Mouse (Mus musculus) lung, postnatal 0 days (tissue): ENCODE measurements around the gene Dse. TPM values are rescaled to one million over a fixed set of nuclear protein-coding genes. Genes with fewer than 3 reads are reported as not detected.

Source experiments
- ATAC-seq: fragments of 200-750 bp; cut with Nextera tagmentation; 2 replicates; pipeline ENCODE4 v1.8.0; 2017; ENCODE audit warnings: moderate library complexity
- DNase-seq: peaks from one replicate; pipeline ENCODE4 v3.0.0-alpha.2; 2016; ENCODE audit warnings: low spot score
- H3K27ac ChIP-seq: fragments of 300-500 bp; sonication (generic); 2 replicates; pipeline ENCODE4 v1.5.1; 2014; ENCODE audit warnings: antibody characterized with exemption, mild to moderate bottlenecking, low read length, mixed read lengths
- H3K27me3 ChIP-seq: fragments of 300-500 bp; sonication (generic); replicated peaks from 2 replicates; pipeline ENCODE4 v1.6.1; 2014; ENCODE audit warnings: low read length, mixed read lengths; ENCODE audit not compliant: insufficient read depth
- H3K36me3 ChIP-seq: fragments of 300-500 bp; sonication (generic); 2 replicates; pipeline ENCODE4 v1.6.1; 2014; ENCODE audit warnings: low read length, mixed read lengths; ENCODE audit not compliant: insufficient read depth
- H3K4me1 ChIP-seq: fragments of 300-500 bp; sonication (generic); 2 replicates; pipeline ENCODE4 v1.6.1; 2014; ENCODE audit warnings: antibody characterized with exemption, low read depth, low read length, mixed read lengths; ENCODE audit not compliant: insufficient read depth
- H3K4me2 ChIP-seq: fragments of 300-500 bp; sonication (generic); replicated peaks from 2 replicates; pipeline ENCODE4 v1.6.1; 2014; ENCODE audit warnings: low read depth, mild to moderate bottlenecking, low read length, moderate library complexity, mixed read lengths
- H3K4me3 ChIP-seq: fragments of 300-500 bp; sonication (generic); 2 replicates; pipeline ENCODE4 v1.5.1; 2014; ENCODE audit warnings: low read depth, low read length
- H3K9ac ChIP-seq: fragments of 300-500 bp; sonication (generic); replicated peaks from 2 replicates; pipeline ENCODE4 v1.6.1; 2014; ENCODE audit warnings: low read depth, mild to moderate bottlenecking
- H3K9me3 ChIP-seq: fragments of 300-500 bp; sonication (generic); 2 replicates; pipeline ENCODE4 v1.6.1; 2016; ENCODE audit warnings: low read length, mixed read lengths
- CTCF ChIP-seq: IDR thresholded peaks from 2 replicates; pipeline ENCODE4 v1.5.1; 2016; ENCODE audit warnings: antibody characterized with exemption, mild to moderate bottlenecking
- EP300 ChIP-seq: IDR thresholded peaks from 2 replicates; pipeline ENCODE4 v1.6.1; 2016; ENCODE audit warnings: antibody characterized with exemption, mild to moderate bottlenecking, control low read depth
- WGBS: fragments of 180-500 bp; shearing (Covaris S2); extraction: QIAGEN DNeasy Blood & Tissue Kit; methylation state at CpG from one replicate; pipeline ENCODE4 v1.1.7; 2014; 5-methylcytosine and 5-hydroxymethylcytosine counted together
- polyA plus RNA-seq: library from polyadenylated mRNA; unstranded; fragments of >200 nt; fragmentation: Nextera tagmentation; extraction: Ambion mirVana; gene quantifications from 2 replicates; pipeline ENCODE4 v1.2.1, GENCODE M21; 2015

Dse gene
- polyA plus RNA-seq, 1 experiment from 2014 or later, result 15.4 TPM

GRCm38 (mm10) chr10:34236569-34236968 lies 29.1 kb upstream of the Dse start:
- Histone ChIP-seq H3K9me3 (no peaks in the 10 kb centered on the region), H3K4me3 (no peak overlapping the region), H3K27ac (no peak overlapping the region), H3K36me3 (no peaks in the 10 kb centered on the region), H3K27me3 (no peaks in the 10 kb centered on the region), H3K9ac (no peak overlapping the region), H3K4me2 (no peak overlapping the region), H3K4me1 (no peaks in the 10 kb centered on the region)
- TF ChIP-seq CTCF, result no peak
- TF ChIP-seq EP300, result peak; percentile 36; the same call in 1 of the 2 replicates
- ATAC-seq (peak; percentile 55), DNase-seq (peak; percentile 68)
- 57% methylated on average over 5 of the region's 5 CpGs for WGBS

DNA sequence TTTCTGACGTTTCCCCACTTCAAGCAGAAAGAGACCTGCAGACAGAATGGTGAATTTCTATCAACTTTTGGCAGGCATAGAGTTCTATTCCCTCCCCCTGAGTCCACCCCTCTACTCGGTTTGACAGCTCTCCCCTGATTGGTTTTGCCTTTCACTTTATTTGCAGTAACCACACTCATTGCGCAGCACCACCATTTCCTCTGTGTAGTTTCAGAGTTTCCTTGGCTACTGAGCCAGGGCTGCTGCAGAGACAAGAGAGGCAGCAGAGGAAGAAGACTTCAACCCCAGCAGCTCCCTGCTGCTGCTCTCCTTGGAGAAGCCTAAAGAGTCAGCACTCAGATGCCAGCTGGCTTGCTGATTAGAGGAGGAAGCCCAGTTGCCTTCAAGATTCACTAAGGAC lies 27.9 kb upstream of the Dse start:
- no peak for ATAC-seq
- H3K36me3 ChIP-seq, result no peaks in the 10 kb centered on the region
- 25% methylated on average over 3 of the region's 3 CpGs for WGBS
- no peak overlapping the region for H3K4me3 ChIP-seq
- TF ChIP-seq EP300, result no peak
- no peak for TF ChIP-seq CTCF
- H3K9me3 ChIP-seq, result no peaks in the 10 kb centered on the region
- H3K27ac ChIP-seq, result no peak overlapping the region
- H3K9ac ChIP-seq, result no peak overlapping the region
- no peaks in the 10 kb centered on the region for H3K4me1 ChIP-seq
- no peak overlapping the region for H3K4me2 ChIP-seq
- DNase-seq, result peak; percentile 23
- no peaks in the 10 kb centered on the region for H3K27me3 ChIP-seq

DNA sequence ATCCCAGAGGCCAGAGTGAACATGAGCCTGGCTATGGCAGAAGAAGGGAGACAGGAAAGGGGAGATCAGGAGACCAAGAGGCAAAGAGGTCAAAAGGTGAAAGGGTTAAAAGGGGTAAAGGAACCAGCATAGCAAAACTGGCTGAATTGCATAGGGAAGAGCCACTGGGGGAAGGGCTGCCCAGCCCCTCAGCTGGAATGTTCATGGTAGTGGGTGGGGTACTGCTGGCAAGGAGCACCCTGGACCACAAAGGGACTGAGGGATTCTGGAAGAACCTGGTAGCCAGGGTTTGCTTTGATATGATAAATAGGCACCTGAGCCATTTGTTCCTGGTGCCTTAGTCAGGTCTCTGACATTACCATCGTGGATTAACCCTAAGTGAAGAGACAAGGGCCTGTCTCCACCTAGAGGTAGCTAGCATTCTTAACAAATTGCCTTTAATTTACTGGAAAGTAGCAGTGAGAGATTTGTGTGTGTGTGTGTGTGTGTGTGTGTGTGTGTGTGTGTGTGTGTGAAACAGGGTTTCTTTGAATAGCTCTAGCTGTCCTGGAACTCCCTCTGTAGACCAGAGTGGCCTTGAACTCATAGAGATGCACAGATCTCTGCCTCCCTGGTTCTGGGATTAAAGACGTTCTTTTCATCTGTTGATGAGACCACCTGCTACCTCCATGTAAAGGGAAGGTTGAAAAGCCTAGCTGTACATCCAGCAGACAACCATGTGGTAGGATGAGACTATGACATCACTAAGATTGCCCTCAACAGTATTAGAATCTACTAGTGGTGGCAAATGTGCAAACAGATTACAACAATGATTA lies 26.6 kb upstream of the Dse start:
- H3K9me3 ChIP-seq, result no peaks in the 10 kb centered on the region
- H3K27ac ChIP-seq, result no peak overlapping the region
- TF ChIP-seq EP300 (no peak), CTCF (peak; percentile 53)
- no peak overlapping the region for H3K9ac ChIP-seq
- H3K4me2 ChIP-seq, result no peak overlapping the region
- ATAC-seq, result no peak
- H3K27me3 ChIP-seq, result no peaks in the 10 kb centered on the region
- no peaks in the 10 kb centered on the region for H3K4me1 ChIP-seq
- WGBS, result 37% methylated on average over 2 of the region's 2 CpGs
- no peak overlapping the region for H3K4me3 ChIP-seq
- no peaks in the 10 kb centered on the region for H3K36me3 ChIP-seq
- DNase-seq, result no peak

DNA sequence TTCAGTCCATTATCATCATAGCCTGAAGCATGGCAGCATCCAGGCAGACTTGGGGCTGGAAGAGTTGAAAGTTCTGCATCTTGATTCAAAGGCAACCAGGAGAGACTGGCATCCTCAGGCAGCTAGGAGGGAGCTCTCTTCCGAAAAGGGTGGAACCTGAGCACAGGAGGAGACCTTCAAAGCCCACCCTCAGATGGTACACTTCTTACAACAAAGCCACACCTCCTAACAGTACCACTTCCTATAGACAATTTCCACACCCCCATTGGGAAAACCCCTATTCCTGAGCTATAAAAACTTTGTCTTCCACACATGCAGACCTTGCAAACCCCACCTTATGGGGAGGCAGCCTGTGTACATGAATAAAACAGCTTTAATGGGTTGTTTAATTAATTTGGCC lies 25.9 kb upstream of the Dse start:
- TF ChIP-seq EP300 (no peak), CTCF (no peak)
- Histone ChIP-seq H3K4me1 (no peaks in the 10 kb centered on the region), H3K27me3 (no peaks in the 10 kb centered on the region), H3K36me3 (no peaks in the 10 kb centered on the region), H3K4me3 (no peak overlapping the region), H3K9ac (no peak overlapping the region), H3K4me2 (no peak overlapping the region), H3K27ac (no peak overlapping the region), H3K9me3 (no peaks in the 10 kb centered on the region)
- ATAC-seq (no peak), DNase-seq (no peak)
- WGBS, result 56% methylated on average over 1 of the region's 1 CpGs

- 39% methylated on average over 5 of the region's 5 CpGs for WGBS
Observed at GRCm38 (mm10) chr10:34230121-34230675, 22.7 kb upstream of the Dse start.

GRCm38 (mm10) chr10:34229491-34229890 lies 22.0 kb upstream of the Dse start:
- TF ChIP-seq EP300 (no peak), CTCF (no peak)
- WGBS, result 77% methylated on average over 4 of the region's 4 CpGs
- no peak for DNase-seq

More at GRCm38 (mm10) chr10:34230121-34230675, 22.7 kb upstream of the Dse start:
- no peak overlapping the region for H3K4me3 ChIP-seq
- ATAC-seq (no peak), DNase-seq (no peak)
- H3K27ac ChIP-seq, result no peak overlapping the region
- no peak overlapping the region for H3K9ac ChIP-seq
- no peak for TF ChIP-seq EP300
- no peak for TF ChIP-seq CTCF
- no peak overlapping the region for H3K4me2 ChIP-seq
- no peaks in the 10 kb centered on the region for H3K4me1 ChIP-seq
- H3K27me3 ChIP-seq, result no peaks in the 10 kb centered on the region
- H3K36me3 ChIP-seq, result no peaks in the 10 kb centered on the region
- no peaks in the 10 kb centered on the region for H3K9me3 ChIP-seq

More at GRCm38 (mm10) chr10:34229491-34229890, 22.0 kb upstream of the Dse start:
- Histone ChIP-seq H3K9me3 (no peaks in the 10 kb centered on the region), H3K9ac (no peak overlapping the region), H3K27me3 (no peaks in the 10 kb centered on the region), H3K36me3 (no peaks in the 10 kb centered on the region), H3K4me1 (no peaks in the 10 kb centered on the region), H3K27ac (no peak overlapping the region), H3K4me2 (no peak overlapping the region), H3K4me3 (no peak overlapping the region)
- ATAC-seq, result no peak
